Mouse (Mus musculus): ENCODE data around the gene Tuba4a.

DNA sequence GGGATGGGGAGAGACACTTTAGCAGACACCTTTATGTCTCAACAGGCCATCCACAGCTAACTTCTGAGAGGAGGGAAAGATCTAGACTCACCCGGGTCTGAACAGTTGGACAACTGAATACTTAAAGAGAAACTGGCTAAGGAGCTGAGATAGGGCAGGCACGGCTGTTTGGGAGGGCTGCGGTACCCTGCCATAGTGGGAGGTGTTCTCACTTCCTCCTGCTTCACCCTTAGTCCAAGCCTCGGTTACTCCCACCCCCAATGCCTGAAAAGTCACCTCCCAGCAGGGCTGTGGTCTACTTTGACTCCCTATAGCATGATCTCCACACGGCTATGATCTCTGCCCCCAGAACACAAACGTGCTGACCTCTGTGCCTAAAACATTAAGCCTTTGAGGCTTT lies 3.9 kb upstream of the Tuba4a start:
- no peak for TF ChIP-seq POLR2AphosphoS2 (IDR thresholded peaks at IDR 0.05; ENCODE audit: low read depth, low read length)
- TF ChIP-seq MAFK (IDR thresholded peaks at IDR 0.05; ENCODE audit: insufficient replicate concordance, low read length): no peak
- no peak for TF ChIP-seq SMC3 (IDR thresholded peaks at IDR 0.05; ENCODE audit: low read depth, low read length)
- TF ChIP-seq TCF12 (IDR thresholded peaks at IDR 0.05; ENCODE audit: low read depth, low read length): no peak
- TF ChIP-seq CTCF (conservative IDR thresholded peaks at IDR 0.05 in 1 of 2, IDR thresholded peaks at IDR 0.05 in 1 of 2; ENCODE audit: low read depth in 2 of 2, low read length in 2 of 2): no peak
- no peak for TF ChIP-seq NELFE (IDR thresholded peaks at IDR 0.05; ENCODE audit: low read depth, low read length)
- TF ChIP-seq POLR2A (IDR thresholded peaks at IDR 0.05; ENCODE audit: low read depth, low read length): no peak; the same call in 1 of the 2 replicates
- no peak for TF ChIP-seq BHLHE40 (IDR thresholded peaks at IDR 0.05; ENCODE audit: low read depth, low read length)
- no peak for TF ChIP-seq NRF1 (IDR thresholded peaks at IDR 0.05; ENCODE audit: low read depth, low read length)
- no peak for TF ChIP-seq ZC3H11A (IDR thresholded peaks at IDR 0.05; ENCODE audit: low read depth, low read length)
- TF ChIP-seq CHD2 (IDR thresholded peaks at IDR 0.05; ENCODE audit: low read length): no peak
- no peak for TF ChIP-seq PAX5 (IDR thresholded peaks at IDR 0.05; ENCODE audit: low read length)
- no peak for TF ChIP-seq JUND (conservative IDR thresholded peaks at IDR 0.05; ENCODE audit: low read depth, low read length)
- TF ChIP-seq CHD1 (IDR thresholded peaks at IDR 0.05; ENCODE audit: low read depth, low read length): no peak
